Mouse (Mus musculus): ENCODE measurements around the gene Psma3.
"Not testable (repeated sequence)": the region's sequence is repeated elsewhere in the genome, so short reads cannot be mapped to it uniquely, and the experiment has no call there.

Gene Psma3

DNA sequence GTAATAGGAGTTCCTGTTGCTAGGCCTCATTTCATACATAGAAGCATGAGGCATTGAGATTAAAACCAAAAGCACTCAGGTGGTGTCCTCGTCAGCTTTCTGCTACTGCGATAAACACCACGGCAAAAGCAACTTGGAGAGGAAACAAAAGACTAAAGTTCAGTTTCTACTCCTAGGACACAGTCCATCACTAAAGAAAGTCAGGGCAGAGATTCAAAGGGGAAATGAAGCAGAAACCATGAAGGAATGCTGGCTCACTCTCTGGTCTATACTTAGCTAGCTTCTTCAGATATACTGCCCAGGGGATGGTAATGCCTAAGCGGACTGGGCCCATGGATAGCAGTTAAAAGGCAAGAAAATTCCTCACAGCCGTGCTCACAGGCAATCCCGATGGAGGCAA lies 27.0 kb downstream of the Psma3 start:
- no peak for DNase-seq (ENCODE audit: low read depth, low spot score)

DNA sequence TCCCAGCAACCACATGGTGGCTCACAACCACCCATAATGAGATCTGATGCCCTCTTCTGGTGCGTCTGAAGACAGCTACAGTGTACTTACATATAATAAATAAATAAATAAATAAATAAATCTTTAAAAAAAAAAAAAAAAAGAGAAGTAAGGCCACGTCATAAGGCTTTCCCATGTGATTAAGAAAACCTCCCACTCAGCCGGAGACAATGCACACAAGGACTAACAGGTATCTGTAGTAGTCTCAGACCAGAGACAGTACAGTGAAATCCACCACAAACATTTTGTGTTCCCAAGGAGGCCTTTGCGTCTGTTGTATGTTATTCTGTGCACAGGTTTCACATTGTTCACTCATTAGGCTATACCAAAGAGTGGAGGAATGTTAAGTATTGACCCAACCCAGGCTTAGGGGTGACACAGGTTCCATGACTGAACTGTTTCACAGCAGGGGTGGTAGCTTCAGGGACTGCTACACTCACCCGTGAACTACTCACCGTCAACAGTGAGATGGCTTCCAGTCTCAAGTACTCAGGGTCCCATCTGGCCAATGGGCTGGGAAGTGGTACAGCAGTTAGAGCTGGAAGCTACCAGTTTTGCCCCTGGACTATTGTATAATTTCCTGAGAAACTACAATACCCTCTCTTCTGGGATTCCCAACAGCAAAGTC lies 29.5 kb downstream of the Psma3 start:
- no peak for DNase-seq (ENCODE audit: low read depth, low spot score)

DNA sequence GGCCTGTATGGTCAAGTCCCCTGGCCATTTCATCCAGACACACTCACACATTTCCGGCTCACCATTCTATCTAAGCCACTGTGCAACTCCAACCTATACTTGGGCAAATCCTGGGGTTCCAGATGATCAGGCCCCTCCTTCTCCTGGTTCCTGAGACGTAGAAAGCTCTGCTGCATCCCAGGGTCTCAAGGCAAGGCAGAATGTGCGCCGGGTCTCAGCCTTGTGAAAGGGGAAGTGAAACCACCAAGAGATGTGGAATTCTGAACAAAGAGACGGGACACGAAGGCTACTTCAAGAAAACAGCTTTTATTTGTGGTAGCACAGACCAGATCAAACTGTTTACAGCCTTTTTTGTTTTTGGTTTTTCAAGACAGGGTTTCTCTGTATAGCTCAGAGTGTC lies 31.7 kb downstream of the Psma3 start:
- no peak for DNase-seq (ENCODE audit: low read depth, low spot score)

DNA sequence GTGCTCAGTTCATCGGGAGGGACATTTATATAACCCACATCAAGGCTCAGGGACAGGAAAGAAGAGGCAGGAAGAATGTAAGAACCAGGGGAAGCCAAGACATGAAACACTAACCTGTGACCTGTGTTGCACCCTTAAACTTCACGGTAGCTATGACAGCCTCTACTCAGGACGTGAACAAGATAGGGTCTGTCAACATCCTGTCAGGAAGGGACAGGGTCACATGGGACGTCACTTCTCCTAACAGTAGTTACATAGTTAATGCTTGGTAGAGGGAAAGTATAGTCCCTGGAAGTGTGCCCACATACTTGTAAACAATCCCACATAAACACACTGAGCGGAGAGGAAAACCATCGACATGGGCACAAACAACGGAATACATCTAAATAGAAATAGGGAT lies 32.5 kb downstream of the Psma3 start:
- DNase-seq (ENCODE audit: low read depth, low spot score) = no peak

DNA sequence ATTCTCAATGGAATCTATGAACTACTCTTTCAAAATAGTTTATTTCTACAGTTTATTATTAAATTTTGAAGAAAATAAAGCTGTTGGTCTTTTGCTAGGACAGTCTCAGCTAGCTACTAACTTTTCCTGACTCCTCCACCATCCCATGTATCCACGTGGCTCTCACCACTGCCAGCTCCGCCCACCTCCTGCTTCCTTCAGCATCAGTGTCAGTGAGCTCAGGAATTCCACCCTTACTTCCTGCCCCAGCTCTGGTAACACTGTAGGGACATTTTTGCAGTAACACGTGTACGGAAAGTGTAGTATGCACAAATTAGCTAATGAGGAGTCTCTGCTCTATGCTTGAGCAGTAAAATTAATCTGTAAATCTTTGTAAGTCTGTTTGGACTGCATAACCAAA lies 35.3 kb downstream of the Psma3 start:
- no peak for DNase-seq (ENCODE audit: low read depth, low spot score)

DNA sequence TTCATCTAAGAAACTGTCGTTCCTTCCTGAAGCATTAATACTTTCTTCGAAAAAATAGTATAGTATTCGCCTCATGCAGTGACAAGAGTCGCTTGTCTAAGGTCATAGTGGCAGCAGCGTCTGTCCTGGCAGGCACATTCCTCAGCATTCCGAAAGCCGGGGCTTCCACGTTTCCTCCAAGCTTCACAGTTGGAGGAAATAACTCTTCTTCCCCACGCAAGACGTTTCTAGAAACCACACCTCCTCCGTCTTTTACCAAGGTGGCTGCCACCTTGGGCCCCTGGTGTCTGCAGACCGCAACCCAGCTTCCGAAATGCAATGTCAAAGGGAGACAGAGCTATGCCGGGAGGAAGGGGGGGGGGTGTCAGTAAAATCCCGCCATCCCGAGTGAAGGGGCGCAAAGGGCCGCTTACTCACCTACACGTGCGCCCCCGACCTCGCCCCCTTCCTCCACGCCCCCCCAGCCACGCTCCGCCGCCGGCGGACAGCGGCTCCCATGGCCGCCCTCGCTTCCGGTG lies 40.5 kb downstream of the Psma3 start:
- no peak for DNase-seq (ENCODE audit: low read depth, low spot score)

DNA sequence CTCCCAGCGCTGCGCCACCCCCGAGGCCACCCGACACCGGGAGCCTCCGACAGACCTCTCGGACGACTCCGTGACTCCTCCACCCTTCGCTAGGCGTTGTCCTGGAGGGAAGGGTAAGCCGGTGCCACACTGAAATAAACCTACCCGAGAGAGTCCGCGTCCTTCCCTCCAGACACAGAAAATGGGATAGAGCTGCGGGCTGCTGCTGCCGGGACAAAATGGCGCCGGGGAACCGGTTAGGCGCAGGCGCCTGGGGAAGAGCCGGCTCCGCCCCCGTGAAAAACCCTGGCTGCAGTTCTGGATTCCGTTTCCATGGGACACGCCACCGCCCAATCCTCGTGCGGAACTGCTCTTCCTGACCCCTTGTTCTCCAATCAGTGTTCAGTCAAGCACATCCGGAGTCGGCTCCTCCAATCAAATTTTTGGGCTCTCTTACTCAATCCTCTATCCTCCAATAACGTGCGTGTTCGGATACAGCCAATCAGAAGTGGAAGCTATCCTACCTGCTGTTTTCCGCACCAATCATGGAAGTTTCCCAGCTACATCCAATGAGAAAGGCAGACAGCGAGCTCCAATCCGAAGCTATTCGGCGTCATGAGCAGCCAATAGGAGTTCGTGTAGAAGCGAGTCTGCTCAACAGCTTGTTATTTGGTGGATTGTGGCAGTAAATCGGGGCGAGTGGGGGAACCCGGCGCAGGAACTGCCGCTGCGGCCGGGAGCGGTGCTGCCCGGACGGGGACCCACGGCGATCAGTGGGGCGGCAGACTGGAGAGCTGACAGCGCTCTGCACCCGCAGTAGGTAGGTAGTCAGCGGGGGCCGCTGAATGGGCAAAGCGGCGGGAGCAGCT lies 41.2 kb downstream of the Psma3 start, which contains the start of gene Arid4a:
Gene Arid4a, plus strand, starts transcription at position 628 of the 848 bp plus-strand sequence.
- DNase-seq (ENCODE audit: low read depth, low spot score) = peak; percentile 100

DNA sequence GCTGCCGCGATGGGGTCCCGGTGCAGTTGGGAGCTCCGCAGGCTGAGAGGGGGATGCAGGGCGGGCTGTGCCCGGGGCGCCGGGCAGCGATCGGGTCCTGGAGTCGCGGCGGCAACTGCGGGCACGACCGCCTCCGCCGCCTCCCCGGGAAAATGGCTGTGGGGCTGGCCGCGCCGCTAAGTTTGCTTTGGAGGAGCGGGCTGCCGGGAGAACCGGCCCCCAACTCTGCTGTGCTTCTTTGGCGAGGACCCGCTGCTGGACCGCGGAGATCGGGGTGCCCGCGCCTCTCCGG lies 41.7 kb downstream of the Psma3 start:
- DNase-seq (ENCODE audit: low read depth, low spot score) = no peak

DNA sequence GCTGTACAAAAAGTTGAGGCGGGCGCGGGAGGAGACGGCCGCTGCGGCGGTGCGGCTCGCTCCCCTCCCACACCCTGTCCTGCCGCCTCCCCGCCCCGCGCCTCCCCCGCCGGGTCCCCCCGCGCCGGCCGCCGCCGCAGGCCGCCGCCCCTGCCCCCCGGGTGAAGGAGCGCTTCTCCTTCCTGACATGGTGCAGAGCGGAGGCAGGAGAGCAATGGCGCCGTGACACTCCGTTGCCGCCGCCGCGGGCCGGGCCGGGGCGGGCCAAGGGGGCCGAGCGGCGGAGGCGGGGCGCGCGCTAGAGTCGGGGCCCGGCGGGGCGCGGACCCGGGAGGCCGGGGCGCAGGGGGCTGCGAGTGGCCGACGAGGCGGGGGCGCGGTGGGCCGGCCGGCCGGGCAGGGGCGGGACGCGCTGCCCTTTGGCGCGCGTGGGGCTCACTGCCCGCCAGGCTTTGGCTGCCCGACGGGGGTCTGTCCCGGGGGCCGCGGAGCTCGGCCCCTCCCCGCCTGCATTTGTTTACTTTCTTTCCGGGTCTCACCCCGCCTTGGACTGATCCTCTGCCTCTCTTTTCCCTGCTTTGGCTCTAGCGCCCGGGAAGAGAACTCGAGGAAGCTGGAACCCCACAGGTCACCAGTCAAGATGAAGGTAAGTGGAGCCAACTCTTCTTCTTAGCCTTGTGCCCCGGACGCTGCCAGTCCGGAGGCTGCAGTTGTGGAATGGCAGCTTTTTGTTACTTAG lies 42.3 kb downstream of the Psma3 start:
- no peak for DNase-seq (ENCODE audit: low read depth, low spot score)

DNA sequence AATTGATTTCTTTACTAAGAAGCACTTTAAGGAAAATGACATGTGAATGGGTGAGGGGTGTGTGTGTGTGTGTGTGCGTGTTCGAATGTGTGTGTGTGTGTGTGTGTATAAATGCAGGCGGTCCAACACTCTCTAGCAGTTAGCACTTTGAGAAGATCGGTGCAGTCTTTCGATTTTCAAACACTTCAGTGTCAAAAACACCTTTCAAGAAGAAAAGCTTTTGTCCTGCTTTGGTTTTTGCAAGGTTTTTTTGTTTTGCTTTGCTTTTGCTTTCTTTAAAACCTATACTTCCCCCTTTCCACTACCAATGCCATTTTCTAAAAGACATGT lies 42.8 kb downstream of the Psma3 start:
- DNase-seq (ENCODE audit: low read depth, low spot score) = no peak

DNA sequence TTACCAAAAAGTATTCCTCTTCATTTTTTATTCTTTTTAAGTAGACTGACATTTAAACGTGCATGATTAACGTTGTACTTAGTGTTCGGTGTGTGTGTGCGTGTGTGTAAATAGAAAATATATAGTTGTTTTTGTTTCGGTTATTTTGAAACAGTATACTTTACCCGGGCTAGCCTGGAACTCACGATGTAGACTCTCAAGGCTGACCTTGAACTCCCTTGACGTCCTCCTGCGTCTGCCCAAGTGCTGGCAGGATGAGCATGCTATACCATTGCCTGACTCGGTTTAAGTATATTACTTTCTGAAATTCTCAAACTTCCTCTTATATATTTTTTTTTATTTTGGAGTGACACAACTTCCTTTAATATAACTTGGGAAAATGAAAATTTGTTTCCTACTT lies 43.4 kb downstream of the Psma3 start:
- DNase-seq (ENCODE audit: low read depth, low spot score) = no peak

DNA sequence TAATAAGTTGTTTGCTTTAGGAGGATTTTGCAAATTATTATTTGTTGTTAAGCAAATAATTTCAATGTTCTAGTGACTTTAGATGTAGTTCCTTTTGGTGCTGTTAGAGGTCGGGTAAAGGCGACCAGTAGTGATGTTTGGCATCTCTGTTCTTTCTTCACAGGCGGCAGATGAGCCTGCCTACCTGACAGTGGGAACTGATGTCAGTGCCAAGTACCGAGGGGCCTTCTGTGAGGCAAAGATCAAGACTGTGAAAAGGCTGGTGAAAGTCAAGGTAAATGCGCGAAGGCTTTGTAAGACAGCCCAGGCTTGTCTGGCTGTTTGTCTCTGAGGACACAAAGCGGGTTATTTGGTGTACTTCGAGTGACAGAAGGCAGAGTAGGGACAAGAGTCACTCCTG lies 44.8 kb downstream of the Psma3 start:
- no peak for DNase-seq (ENCODE audit: low read depth, low spot score)

DNA sequence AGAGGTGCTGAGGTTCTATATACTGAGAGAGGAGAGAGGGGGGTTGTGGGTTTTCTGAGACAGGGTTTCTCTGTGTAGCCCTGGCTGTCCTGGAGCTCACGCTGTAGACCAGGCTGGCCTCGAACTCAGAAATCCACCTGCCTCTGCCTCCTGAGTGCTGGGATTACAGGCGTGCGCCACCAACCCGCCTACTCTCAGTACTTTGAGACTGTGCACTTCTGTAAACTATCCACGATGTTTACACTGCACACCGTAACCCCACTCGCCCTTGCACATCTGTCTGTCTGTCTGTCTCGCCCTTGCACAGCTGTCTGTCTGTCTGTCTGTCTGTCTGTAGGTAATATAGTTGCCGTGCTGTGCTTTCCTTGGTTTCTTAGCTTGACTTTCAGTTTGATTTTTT lies 50.0 kb downstream of the Psma3 start:
- no peak for DNase-seq (ENCODE audit: low read depth, low spot score)

DNA sequence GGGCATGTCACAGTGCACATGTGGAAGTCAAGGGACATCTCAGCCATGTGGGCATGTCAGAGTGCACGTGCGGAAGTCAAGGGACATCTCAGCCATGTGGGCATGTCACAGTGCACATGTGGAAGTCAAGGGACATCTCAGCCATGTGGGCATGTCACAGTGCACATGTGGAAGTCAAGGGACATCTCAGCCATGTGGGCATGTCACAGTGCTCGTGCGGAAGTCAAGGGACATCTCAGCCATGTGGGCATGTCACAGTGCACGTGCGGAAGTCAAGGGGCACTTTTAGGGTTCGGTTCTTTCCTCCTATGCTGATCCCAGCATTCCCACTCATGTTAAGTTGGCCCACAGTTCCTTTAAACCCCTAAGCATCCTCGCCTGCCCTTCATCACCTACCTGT lies 53.8 kb downstream of the Psma3 start:
- DNase-seq (ENCODE audit: low read depth, low spot score) = not testable (repeated sequence)

DNA sequence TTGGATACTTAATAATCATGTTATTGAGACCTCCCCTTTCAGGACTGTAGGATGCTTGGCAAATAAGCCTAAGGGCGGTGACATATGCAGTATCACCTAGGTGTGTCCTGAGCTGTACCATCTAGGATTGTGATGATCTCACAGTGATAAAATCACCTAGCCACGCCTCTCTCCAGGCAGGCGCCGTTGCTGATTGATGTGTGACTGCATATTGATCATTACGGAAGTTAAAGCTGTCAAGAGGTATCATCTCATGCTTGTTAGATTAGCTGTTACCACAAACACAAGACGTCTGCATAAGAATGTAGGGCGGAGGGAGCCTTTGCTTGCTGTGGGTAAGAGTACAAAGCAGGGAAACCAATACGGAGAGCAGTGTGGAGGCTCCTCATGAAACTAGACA lies 55.8 kb downstream of the Psma3 start:
- no peak for DNase-seq (ENCODE audit: low read depth, low spot score)

DNA sequence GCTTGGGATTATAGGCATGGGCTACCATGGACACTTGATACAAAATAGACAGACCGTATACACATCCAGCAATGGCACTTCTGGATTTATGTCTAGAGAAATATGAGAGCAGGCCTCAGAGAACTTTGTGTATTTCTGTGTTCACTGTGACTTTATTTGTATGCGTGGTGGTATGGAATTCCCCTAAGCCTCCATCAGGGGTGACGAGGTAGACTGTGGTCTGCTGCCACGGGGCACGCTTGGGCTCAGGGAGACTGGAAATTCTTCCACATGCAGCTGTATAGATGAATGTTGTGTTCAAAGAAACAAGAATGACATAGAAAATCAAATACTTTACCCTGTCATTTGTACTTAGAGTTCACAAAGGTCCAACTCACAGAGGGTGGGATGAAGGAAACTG lies 56.3 kb downstream of the Psma3 start:
- no peak for DNase-seq (ENCODE audit: low read depth, low spot score)

DNA sequence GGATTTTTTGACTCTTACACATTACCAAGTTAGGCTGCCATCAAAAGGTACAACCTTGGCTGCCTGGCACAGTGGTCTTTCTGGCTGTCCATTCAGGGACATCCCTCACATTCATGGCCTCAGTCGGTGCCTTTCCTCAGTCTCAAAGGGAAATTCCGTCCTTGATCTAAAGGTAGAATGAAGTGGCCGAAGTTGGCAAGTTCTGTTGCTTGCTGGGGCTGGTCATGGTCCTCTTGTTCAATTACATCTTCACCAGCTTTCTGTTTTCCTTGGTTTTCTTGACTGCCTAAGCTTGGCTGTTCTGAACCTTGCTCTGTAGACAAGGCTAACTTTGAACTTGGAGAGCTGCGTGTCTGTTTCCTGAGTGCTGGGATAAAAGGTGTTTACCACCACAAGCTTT lies 61.4 kb downstream of the Psma3 start:
- DNase-seq (ENCODE audit: low read depth, low spot score) = no peak

DNA sequence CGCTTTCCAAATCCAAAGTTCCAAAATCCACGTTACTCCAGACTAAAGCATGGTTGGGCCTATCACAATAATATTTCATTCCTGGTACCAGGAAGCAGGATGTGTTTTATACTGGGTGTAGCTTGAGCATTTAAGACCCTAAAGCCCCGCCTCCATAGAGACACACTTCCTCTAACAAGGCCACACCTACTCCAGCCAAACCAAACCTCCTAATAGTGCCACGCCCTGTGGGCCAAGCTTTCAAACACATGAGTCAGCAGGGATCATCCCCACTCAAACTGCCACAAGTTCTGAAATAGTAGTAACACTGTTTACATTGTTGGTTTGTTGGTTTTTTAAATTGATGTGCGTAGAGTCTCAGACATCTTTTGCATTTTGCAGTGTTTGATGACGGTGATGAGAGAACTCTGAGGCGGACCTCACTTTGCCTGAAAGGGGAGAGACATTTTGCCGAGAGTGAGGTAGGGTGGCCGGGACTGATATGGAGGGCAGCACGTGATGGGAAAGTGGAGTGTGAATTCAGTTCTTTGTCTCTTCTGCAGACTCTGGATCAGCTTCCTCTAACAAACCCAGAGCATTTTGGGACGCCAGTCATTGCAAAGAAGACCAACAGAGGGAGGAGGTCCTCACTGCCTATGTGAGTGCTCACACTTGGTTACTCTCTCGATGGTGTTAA lies 62.4 kb downstream of the Psma3 start:
- no peak for DNase-seq (ENCODE audit: low read depth, low spot score)

DNA sequence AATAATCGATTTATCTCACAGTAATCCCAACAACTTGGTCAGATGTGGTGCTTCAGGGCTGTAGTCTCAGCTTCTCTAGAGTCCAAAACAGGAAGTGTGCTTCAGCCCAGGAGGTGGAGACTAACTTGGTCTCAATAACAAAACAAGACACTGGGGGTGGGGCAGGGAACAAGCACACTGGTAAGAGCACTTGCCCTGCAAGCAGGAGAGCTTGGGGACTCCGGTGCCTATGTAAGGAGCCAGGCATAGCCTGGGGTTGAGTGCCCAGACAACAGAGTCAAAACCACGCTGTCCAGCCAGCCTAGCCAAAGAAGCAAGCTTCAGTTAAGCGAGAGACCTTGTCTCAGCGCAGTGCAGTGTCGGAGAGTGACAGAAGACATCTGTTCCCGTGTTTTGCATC lies 66.0 kb downstream of the Psma3 start:
- no peak for DNase-seq (ENCODE audit: low read depth, low spot score)

DNA sequence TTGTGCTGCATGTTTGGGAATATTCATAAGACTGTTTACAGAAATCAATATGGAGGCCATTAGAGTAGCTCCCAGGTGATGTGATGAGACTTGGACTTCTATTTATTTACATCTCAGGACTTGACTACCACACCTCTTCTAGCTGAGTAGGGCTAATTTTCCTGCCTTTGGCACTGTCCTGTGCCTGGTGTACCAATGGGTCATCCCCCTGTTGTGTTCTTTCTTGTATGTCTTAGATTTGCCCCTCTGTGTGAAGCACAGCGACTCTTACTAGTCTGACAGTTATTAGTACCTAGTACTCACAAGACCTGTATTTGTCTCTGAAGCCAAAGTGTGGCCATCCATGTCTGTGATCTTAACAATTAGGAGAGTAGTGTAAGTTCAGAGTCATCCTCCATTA lies 68.0 kb downstream of the Psma3 start:
- no peak for DNase-seq (ENCODE audit: low read depth, low spot score)

DNA sequence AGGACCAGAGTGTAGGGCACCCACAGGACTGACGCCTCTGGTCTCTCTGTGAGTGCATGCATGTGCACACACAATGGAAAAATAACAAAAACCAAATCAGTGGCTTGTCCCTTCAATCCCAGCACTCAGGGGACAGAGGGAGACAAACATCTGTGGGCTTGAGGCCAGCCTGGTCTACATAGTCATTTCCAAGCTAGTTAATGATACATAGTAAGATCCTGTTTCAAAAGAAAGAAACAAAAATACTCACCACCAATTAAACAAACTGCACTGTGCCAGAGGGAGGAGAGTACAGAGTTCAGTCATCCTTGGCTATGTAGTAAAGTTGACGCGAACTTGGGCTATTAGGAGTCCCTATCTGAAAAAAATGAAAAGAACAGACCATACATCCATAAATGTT lies 69.2 kb downstream of the Psma3 start:
- no peak for DNase-seq (ENCODE audit: low read depth, low spot score)

DNA sequence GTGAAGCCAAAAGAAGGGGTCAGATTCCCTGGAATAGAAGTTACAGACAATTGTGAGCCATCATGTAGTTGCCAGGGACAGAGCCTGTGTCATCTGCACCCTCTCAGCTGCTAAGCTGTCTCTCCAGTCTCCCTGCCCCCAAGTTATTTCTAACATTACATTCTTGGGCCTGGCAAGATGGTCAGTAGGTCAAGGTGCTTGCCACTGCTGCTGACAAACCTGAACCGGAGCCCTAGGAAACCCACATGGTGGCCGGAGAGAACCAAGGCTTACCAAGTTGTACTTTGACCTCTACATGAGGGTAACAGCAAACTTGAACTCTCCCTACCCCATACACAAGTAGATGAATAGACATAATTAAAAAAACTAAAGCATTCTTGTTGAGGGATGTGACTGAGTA lies 70.1 kb downstream of the Psma3 start:
- DNase-seq (ENCODE audit: low read depth, low spot score) = no peak

Measured in retina, adult 2 months (tissue).